Mouse (Mus musculus) megakaryocyte-erythroid progenitor cell, adult 5-6 weeks (primary cell): Measurements from ENCODE around the gene Gstt4. TPM values are rescaled to one million over a fixed set of nuclear protein-coding genes. Genes with fewer than 3 reads are reported as not detected.
"Not testable (repeated sequence)": the region's sequence is repeated elsewhere in the genome, so short reads cannot be mapped to it uniquely, and the experiment has no call there.

ENCODE experiments used
- ATAC-seq: replicated peaks from 2 replicates; pipeline ENCODE4 v1.8.0; 2016; ENCODE audit warnings: mild to moderate bottlenecking, inconsistent platforms; ENCODE audit not compliant: severe bottlenecking, poor library complexity, low FRiP score, low TSS enrichment
- total RNA-seq, 2 experiments: library from RNA; stranded (forward) in 1 of 2; stranded (reverse) in 1 of 2; fragments of 200-1000, 215-1000 nt in 1 of 2; fragments of >200 nt in 1 of 2; fragmentation: Nextera tagmentation in 1 of 2; gene quantifications; 2 replicates each; pipeline ENCODE4 v1.2.3; 2014 to 2017

Gstt4 gene
- total RNA-seq, 2 experiments from 2014 or later: not detected

DNA sequence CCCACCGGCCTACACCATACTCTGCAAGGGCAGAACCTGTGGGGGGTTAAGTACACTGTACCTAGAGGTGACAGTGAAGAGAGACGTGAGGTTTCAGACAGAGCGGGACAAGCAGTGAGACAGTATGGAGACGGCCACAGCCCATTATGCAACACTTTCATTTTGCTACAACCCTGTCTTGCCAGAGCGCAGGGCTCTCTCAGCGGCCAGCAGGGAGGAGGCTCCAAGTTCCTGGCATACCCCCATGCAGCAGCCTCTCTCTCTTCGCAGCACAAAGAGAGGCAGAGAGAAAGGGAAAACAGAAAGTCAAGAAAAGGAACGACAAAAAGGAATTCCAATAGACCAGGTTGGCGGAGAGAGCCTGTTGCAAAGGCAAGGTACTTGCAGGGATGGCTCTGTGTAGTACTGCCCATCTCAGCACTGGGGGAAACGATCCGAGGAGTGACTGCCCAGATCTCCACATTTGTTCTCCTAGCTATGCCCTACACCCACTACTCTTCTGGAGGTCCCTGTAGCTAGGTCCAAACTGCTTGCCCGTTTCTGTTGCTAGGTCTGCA, 24.6 kb downstream of the Gstt4 start:
- peak; percentile 67 for ATAC-seq

DNA sequence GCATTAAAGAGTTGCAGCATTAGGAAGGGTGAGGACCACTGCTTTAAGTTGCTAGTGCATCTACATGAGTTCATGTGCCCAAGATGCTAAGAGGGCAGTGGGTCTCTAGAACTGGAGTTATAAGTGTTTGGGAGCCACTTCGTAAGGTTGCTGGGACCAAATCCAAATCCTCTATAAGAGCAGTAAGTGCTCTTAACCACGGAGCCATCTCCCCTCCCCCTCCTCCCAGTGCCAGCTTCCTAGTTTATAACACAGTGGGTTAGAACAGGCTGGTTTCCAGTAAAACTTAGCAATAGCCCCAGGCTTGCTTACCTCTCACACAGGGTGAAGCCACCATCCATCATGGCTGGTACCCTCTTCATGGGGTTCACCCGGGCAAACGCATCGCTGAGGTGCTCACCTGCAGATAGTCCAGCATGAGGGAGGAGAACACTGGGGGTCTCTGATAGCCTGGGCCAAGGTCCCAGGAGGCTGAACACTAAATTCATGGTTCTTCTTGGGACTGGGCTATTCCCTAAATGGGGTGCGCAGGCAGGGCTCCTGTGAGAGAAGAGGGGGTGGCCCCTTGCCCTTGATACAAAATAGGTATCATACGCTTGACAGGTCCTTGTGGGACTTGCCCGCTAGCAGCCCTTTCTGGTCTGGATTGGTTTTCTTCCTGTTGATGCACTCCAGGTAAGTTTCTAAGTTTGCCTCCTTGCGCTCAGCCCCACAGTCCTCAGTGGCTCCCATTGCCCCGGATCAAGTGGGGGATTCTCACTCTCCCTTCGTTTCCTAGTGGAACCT, 25.4 kb downstream of the Gstt4 start:
- ATAC-seq: no peak

DNA sequence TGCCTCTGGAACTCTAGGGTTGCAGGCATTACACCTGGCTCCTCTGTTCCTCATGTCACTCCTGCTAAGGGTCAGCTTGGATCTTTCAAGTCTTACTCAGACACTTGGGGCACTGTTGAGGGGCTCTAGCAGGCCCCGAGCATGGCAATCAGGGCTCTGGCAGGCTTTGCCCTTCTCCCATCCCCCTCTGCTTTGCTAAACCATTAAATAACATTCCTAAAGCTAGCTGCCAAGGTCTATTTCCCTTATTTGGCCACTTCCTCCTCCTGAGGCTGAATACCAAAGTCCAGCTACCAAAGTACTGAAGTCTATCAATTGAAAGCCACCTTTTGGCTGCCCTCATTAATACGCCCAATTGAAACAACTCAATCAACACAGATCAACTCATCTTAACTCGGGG, 27.5 kb downstream of the Gstt4 start:
- no peak for ATAC-seq

DNA sequence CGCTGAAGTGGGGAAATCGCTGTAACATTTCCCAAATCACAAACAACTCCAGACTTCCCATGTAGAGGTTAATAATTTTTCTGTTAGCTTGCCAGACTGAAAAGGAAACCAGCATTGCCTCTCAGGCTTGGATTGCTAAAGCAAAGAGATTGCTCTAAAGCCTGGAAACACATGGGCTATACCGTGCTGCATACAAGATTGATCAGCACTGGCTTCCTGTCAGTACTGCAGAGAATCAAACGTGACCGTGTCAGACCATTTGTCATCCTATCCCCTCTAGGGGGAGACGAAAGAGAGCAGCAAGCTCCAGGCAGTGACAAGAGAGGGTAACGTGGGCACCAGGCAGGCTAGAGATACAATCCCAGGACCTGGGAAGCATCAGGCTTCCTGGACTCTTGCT, 31.6 kb downstream of the Gstt4 start:
- ATAC-seq: 0 out of 2 replicates have a peak, but pooled peaks have one; percentile 37

DNA sequence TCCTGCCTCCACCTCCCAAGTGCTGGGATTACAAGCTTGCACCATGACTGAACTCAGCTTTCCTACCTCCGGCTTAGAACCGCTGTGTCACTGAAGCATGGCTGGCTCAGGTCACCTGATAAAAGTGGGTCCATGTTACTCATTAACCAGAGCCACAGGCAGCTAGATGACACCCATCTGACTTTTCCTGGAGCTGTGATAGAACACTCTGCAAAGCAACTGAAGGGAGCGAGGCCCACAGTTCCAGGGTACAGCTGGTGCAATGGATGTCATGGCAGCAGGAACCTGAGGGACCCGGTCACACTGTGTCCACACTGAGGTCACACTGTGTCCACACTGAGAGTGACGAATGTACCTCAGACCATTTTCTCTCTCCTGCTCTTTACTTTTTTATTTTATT, 32.5 kb downstream of the Gstt4 start:
- ATAC-seq: no peak

DNA sequence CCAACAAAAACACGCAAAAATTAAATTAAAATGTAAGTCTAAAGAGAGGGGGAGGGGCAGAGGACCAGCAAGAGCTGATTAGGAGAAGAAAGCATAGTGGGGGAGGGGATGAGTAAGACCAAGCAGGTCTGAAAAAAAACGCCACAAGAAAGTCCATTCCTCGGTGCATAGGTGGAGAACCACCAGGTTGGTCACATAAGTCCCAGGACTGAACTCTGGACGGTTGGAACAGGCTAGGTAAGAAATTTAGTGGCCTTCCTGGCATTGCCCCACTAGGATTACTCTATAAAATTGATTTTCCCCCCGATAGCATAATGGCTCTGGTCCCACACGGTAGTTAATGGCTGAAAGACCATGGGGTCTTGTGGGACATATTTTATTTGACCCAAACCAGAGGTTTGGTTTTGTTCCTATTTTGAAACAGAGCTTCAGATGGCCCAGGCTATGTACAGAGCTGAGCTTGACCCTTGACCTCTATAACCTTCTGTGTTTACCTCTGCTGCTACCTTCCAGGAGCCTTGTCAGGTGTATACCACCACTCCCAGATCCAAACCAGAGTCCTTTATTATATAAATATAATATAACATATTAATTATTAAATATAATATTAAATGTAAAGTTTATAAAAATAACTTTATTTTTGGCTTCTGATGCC, 33.1 kb downstream of the Gstt4 start:
- ATAC-seq: no peak

DNA sequence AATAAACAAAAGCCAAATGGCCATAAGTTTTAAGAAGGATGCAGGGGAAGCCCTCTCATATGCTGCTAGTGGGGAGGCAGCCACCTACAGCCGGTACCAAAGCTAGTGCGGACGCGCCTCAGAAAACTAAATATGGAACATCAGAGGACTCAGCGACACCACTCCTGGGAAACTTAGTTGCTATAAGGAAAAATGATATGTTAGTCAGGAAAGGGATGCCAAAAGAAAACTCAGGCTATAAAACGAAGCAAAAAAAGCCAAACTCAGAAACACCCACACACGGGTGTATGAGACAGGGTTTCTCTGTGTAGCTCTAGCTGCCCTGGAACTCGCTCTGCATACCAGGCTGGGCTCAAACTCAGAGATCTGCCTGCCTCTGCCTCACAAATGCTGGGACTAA, 34.1 kb downstream of the Gstt4 start:
- no peak for ATAC-seq

DNA sequence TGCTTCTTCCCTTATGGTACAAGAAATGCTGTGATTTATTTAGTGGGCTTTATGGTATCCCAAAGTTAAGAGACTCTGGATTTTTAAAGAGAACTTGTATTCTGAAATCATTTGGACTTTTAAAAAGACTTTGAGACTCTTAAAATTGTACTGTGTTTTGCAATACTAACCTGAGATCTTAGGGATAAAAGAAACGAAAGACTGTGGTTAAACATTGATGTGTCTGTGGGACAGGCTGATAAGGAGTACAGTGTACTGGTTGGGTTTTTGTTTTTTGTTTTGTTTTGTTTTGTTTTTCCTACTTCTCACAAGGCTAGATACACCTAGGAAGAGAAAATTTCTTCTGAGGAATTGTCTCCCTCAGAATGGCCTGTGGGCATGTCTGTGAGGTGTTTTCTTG, 36.9 kb downstream of the Gstt4 start:
- no peak for ATAC-seq

DNA sequence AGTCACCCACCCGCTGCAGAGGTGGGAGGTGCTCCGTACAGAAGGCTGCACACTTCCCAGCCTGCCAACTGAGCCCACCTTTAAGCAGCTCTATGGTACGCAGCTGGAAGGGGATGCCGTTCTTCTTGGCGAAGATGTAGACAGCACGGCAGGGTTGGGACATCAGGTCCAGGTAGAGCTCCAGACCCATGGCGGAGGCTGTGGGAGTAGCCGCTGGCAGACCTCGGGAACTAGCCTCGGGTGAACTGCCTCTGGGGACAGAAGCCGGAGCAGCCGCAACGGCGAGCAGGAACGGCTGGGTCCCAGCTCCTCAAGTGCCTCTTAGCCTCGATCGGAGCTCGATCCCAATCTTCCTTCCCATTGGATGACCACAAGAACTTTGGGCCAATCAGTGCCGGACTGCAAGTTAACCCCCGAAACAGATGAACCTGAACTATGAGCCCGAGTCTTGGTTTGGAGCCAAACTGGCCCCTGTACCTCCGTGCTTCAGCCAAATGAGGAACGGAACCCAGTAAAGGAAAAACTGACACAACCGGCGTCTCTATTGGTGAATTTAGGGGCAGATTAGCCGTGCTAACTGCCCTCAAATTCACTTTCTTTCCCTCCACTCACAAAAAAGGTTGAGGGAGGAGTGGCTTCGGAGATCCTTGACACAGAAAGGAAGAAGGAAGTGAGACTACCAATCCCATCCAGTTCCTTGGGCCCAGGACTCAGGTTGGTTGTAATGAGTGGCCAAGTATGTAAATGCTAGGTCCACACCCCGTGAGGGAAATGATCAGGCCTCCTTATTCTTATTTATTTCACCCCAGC, 41.4 kb downstream of the Gstt4 start, which contains the start of the genes Gm20441 and Gstt3:
Gene Gm20441, minus strand, starts transcription at position 186 of the 810 bp plus-strand sequence.
Gene Gstt3, minus strand, starts transcription at position 646 of the 810 bp plus-strand sequence.
- ATAC-seq: peak; percentile 60

DNA sequence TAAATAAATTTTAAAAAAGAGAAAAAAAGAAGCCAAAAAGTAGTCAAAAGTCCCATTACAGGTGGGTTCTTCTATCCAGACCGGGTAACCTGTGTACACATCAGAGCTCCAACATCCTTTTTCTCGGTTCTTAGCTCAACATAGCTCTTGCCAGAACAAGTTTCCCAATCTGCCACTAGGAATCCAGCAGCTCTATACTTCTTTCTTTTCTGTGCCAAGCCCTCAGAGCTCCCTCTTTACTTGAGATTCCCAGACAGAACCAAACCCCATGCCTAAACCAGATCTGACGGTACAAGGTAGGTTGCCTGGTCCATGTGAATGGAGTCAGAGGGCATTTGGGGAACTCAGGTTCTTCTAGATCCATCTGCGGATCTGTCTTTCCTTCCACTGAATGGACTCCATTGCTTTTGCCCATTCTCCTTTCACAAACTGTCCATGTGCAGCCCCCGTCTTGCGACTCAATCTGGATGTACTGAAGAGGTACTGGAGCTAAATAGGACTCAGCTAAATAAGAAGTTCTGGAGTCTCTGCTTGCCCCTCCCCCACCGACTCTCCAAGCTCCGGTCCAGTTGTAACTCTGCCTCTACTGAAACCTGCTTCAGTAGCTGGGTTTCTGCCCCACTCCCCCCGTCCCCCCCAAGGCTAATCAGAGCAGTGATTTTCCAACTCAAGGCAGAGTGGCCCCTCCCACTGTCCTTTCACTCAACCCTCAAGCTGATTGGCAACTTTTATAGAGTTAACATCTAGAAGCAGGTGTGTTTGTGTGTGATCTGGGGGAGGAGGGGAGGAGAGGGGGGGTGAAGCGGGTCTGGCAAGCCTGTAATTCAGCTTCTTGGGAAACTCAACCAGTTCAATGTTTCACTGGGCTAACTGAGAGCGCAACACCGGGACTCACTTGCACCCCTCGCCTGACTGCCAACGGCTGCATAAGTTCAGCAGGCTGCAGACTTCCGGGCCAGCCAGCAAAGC, 42.9 kb downstream of the Gstt4 start:
- no peak for ATAC-seq

DNA sequence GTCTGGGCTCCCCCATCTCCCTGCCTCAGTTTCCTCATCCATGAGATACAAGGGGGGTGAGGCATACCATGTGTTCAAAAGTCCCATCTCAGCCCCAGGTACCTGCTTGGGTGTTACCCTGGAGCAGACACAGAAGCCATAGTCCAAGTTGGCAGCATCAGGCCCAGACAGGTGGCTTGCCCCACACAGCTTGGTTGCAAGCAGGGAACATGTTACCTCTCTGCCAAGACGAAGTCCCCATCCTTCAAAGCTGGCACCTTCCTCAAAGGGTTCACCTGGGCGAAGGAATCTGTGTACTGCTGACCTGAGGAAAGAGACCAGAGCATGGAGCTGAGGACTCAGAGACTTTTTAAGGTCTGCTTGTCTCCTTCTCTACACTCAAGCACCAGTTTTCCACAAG, 44.5 kb downstream of the Gstt4 start:
- ATAC-seq: no peak

DNA sequence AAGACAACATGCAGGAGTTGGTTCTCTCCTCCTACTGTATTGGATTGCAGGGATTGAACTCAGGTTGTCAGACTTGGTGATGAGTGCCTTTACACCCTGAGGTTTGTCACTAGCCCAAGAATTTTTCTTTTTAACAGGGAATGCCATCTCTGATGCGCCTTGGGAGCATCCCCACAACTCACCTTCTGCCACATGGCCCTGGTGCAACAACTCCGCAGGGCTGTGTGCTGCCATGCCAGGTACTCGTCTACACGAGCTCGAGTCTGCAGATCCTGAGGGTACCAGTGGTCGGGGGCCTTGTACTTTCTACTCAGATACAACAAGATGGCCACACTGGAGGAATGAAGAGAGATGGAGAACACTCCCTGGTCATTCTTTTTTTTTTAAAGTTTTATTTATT, 45.8 kb downstream of the Gstt4 start:
- ATAC-seq: no peak

DNA sequence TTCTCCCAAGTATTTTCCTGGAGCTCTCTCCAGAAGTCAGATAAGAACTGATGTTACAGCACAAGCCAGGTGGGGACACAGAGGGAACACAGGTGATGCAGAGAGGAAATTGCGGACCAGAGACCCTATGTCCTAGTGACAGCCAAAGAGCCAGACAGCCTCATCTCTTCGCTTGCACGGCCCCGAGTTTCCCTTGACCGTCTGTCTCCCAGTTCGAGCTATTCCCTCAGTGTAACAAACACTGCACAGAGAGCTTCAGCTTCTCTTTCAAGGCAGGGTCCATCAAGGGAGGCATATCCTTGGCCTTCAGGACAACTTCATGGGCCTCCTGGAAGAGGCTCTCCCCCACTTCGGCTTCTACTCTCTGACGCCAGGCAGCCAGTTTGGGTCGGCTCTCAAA, 47.8 kb downstream of the Gstt4 start:
- no peak for ATAC-seq

DNA sequence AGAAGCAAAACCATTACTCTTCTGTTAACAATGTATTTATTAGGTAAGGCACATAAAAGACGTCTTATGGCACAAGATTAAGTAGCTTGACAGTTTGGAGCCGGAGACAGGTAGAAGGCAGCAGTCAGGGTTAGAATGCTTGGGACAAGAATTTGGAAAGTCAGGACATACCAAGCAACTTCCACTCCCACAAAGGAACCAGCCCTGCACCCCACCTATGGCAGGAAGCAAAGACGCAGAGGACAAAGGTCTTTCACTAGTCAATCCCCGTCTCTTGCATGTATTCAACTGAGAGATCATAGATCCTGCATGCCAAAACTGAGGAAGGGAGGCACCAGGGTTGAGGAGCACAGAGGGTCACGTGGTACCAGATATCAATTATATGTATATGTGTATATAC, 48.2 kb downstream of the Gstt4 start:
- ATAC-seq: no peak

DNA sequence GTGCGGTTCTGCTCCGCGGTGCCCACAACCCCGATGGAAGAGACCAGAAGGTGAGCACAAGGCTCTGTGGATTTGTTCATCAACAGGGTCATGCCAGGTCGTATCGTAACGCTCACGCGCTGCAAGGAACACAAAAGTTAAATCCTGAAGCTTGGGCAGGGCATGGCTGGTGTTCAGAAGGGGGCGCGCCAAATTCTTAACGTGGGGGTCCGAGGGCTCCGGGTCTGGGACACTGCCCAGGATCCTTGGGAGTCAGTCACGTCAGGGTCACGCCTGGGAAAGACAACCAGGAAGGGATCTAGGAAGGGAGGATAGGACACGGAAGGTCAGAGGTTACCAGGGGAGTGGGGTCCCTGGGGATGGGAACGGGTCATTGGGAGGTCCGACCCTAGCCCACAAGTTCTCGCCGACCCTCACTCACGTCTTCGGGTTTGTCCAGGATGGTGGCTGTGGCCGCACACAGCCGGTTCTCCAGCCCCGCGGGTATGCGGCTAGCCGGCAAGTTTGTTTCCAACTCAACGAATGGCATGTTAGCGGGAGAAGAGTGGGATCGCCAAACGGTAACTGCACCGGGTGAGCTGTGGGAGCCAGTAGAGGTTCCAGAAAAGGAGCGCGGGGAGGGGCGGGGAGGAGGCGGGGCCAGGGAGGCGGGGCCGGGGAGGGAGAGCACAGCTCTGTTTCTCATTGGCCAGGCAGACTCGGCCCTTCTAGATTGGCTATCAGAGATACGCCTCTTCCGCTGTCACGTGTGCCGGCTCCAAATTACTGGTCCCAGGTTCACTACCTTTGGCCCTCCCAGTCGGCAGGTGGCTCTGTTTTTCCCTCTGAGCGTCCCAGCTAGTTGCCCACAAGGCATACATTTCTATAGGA, 49.3 kb downstream of the Gstt4 start, which contains the start of gene Ddt:
Gene Ddt, minus strand, starts transcription at position 620 of the 870 bp plus-strand sequence.
- peak; percentile 91 for ATAC-seq

DNA sequence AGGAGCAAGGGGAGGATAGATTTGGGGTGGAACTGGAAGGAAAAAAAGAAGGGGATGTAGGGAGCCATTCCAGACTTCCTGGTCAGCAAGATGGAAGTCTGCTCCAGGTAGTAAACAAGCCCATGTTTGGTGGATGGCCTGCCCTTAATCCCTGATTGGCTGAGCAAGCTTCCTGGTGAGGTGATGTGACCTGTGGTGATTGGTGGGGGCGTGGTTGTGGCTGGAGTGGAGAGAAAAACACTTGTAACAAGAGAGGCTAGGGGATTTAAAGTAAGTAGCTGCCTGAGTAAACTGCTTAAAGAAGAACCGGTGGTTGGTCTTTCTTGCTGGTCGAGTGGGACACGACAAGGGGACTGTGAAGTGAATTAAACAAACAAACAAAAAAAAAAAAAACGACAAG, 54.6 kb downstream of the Gstt4 start:
- ATAC-seq: not testable (repeated sequence)

DNA sequence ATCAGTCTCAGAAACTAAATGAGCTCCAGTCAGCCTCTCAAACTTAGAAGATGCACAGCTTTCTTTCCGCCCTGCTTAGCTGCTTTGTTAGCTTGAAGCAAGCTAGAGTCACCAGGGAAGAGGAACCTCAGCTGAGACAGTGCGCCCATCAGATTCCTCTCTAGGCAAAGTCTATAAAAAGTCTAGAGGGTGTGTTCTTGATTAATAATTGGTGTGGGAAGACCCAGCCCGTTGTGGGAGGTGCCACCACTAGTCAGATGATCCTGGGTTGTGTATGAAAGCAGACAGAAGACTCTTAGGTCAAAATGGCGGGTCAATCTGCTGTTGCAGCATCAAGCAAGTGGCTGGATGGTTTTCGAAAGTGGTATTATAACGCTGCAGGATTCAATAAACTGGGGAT, 55.5 kb downstream of the Gstt4 start:
- ATAC-seq: no peak
